Mouse (Mus musculus) liver, postnatal 0 days (tissue): ENCODE measurements at regions not wholly inside any gene's neighbourhood (a gene's known extent, or its start where the extent isn't known, plus 50 kb on each side); places are given as distances from the start of the nearest gene placed in this dataset.

Source experiments
- ATAC-seq: fragments of 200-750 bp; cut with Nextera tagmentation; 2 replicates; pipeline ENCODE4 v1.8.0; 2017; ENCODE audit warnings: mild to moderate bottlenecking, moderate library complexity
- DNase-seq: peaks from one replicate; pipeline ENCODE4 v3.0.0-alpha.2; 2016
- H3K27ac ChIP-seq: fragments of 300-500 bp; sonication (generic); 2 replicates; pipeline ENCODE4 v1.5.1; 2014; ENCODE audit warnings: antibody characterized with exemption, moderate library complexity, mild to moderate bottlenecking, low read depth
- H3K27me3 ChIP-seq: fragments of 300-500 bp; sonication (generic); 2 replicates; pipeline ENCODE4 v1.6.1; 2014; ENCODE audit warnings: low read length, control low read depth, mixed read lengths; ENCODE audit not compliant: insufficient read depth
- H3K36me3 ChIP-seq: fragments of 300-500 bp; sonication (generic); replicated peaks from 2 replicates; pipeline ENCODE4 v1.6.1; 2014; ENCODE audit warnings: mild to moderate bottlenecking, control low read depth, low read length, moderate library complexity, mixed read lengths; ENCODE audit not compliant: insufficient read depth
- H3K4me1 ChIP-seq: fragments of 300-500 bp; sonication (generic); 2 replicates; pipeline ENCODE4 v1.6.1; 2014; ENCODE audit warnings: antibody characterized with exemption, mild to moderate bottlenecking, control low read depth; ENCODE audit not compliant: insufficient read depth
- H3K4me2 ChIP-seq: fragments of 300-500 bp; sonication (generic); 2 replicates; pipeline ENCODE4 v1.6.1; 2014; ENCODE audit warnings: low read depth, mild to moderate bottlenecking, low read length, moderate library complexity, mixed read lengths
- H3K4me3 ChIP-seq: fragments of 300-500 bp; sonication (generic); 2 replicates; pipeline ENCODE4 v1.5.1; 2014; ENCODE audit warnings: low read depth, low read length
- H3K9ac ChIP-seq: fragments of 300-500 bp; sonication (generic); replicated peaks from 2 replicates; pipeline ENCODE4 v1.6.1; 2014; ENCODE audit warnings: mild to moderate bottlenecking, moderate library complexity
- H3K9me3 ChIP-seq: fragments of 300-500 bp; sonication (generic); 2 replicates; pipeline ENCODE4 v1.6.1; 2016; ENCODE audit warnings: mild to moderate bottlenecking, control low read depth, low read length, mixed read lengths
- CTCF ChIP-seq: sonication (generic); IDR thresholded peaks from 2 replicates; pipeline ENCODE4 v1.5.1; 2016; ENCODE audit warnings: antibody characterized with exemption, low read depth
- EP300 ChIP-seq: IDR thresholded peaks from 2 replicates; pipeline ENCODE4 v1.6.1; 2016; ENCODE audit warnings: antibody characterized with exemption, low read depth, mild to moderate bottlenecking
- WGBS: fragments of 180-500 bp; shearing (Covaris S2); extraction: QIAGEN DNeasy Blood & Tissue Kit; methylation state at CpG from one replicate; pipeline ENCODE4 v1.1.7; 2014; ENCODE audit not compliant: insufficient replicate concordance; 5-methylcytosine and 5-hydroxymethylcytosine counted together

GRCm38 (mm10) chr12:13706510-13706909 lies 437.6 kb downstream of the Nbas start:
- Histone ChIP-seq H3K27ac (no peak overlapping the region), H3K9me3 (no peaks in the 10 kb centered on the region), H3K4me2 (no peak overlapping the region), H3K27me3 (no peaks in the 10 kb centered on the region), H3K36me3 (no peaks in the 10 kb centered on the region), H3K4me3 (no peak overlapping the region), H3K4me1 (no peaks in the 10 kb centered on the region), H3K9ac (no peak overlapping the region)
- no peak for DNase-seq
- 79% methylated on average over 4 of the region's 4 CpGs for WGBS
- ATAC-seq: no peak
- TF ChIP-seq EP300: no peak
- TF ChIP-seq CTCF: no peak

DNA sequence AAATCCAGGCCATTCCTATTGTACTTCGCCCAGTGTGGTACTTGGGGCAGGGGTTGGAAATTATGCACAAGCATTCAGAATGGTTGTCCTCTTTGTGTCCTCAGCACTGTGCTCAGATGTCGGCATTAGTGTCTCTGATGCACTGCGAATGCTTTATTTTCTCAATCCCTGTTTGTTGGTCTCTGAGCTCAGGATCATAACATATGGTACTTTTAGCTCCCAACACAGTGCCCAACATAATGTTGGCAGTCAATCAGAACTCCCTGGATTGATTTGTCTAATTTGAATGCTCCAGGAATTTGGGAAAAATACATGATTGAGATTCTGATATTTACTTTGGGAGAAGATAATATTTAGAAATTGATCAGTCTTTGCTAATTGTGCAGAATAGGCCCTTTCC lies 434.7 kb downstream of the Nbas start:
- no peak for TF ChIP-seq CTCF
- no peak for TF ChIP-seq EP300
- no peak for DNase-seq
- 78% methylated on average over 3 of the region's 3 CpGs for WGBS
- no peaks in the 10 kb centered on the region for H3K9me3 ChIP-seq
- H3K27me3 ChIP-seq: no peaks in the 10 kb centered on the region
- H3K9ac ChIP-seq: no peak overlapping the region
- H3K4me1 ChIP-seq: no peaks in the 10 kb centered on the region
- H3K4me3 ChIP-seq: no peak overlapping the region
- no peak overlapping the region for H3K4me2 ChIP-seq
- H3K27ac ChIP-seq: no peak overlapping the region
- ATAC-seq: no peak
- H3K36me3 ChIP-seq: no peaks in the 10 kb centered on the region

- no peak for TF ChIP-seq EP300
- no peak for TF ChIP-seq CTCF
- ATAC-seq: no peak
- Histone ChIP-seq H3K9ac (no peak overlapping the region), H3K27me3 (no peaks in the 10 kb centered on the region), H3K4me1 (no peaks in the 10 kb centered on the region), H3K4me3 (no peak overlapping the region), H3K27ac (no peak overlapping the region), H3K36me3 (no peaks in the 10 kb centered on the region), H3K4me2 (no peak overlapping the region), H3K9me3 (no peaks in the 10 kb centered on the region)
- no peak for DNase-seq
- WGBS: 82% methylated on average over 2 of the region's 2 CpGs
Observed at GRCm38 (mm10) chr12:13699858-13700257, 430.9 kb downstream of the Nbas start.

- H3K27ac ChIP-seq: no peak overlapping the region
- TF ChIP-seq CTCF: no peak
- TF ChIP-seq EP300: no peak
- 50% methylated on average over 4 of the region's 4 CpGs for WGBS
- ATAC-seq (no peak), DNase-seq (no peak)
- H3K4me2 ChIP-seq: no peak overlapping the region
- no peaks in the 10 kb centered on the region for H3K9me3 ChIP-seq
- H3K9ac ChIP-seq: no peak overlapping the region
- H3K4me3 ChIP-seq: no peak overlapping the region
- H3K27me3 ChIP-seq: no peaks in the 10 kb centered on the region
- no peaks in the 10 kb centered on the region for H3K36me3 ChIP-seq
- no peaks in the 10 kb centered on the region for H3K4me1 ChIP-seq
Observed at GRCm38 (mm10) chr12:13698834-13699233, 429.9 kb downstream of the Nbas start.

DNA sequence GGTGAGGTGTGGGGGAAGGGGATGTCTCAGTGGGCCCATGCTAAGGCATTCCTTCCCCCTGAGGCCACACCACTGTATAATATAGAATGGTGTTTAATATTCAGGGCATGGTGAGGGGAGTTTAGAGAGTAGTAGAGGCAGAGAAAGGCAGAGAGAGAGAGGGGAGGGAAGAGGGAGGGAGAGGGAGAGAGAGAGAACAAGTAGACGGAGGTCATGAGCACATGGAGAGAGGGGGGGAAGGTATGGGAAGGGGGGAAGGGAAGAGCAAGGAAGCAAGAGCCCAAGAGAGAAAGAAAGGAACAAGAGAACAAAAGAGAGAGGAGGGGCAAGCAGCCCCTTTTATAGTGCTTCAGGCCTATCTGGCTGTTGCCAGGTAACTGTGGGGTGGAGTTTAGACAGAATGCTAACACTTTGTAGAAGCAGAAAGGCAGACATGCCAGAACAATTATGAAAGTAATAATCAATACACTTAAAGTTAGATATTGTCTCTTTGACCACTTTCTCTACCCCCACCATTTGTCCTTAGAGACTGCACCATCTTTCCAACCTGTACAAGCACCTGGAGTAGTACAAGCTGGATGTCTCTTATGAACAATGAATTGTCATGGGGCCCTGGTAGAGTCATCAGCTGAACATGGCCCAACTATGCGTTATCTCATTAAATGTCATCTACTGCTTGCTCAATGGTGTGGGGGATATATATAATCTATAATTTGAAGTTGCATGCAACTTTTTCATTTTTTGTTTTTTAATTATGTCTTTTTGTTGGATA lies 422.6 kb downstream of the Nbas start:
- H3K9me3 ChIP-seq: no peaks in the 10 kb centered on the region
- no peak overlapping the region for H3K4me2 ChIP-seq
- no peak overlapping the region for H3K27ac ChIP-seq
- no peak for DNase-seq
- no peaks in the 10 kb centered on the region for H3K4me1 ChIP-seq
- H3K9ac ChIP-seq: no peak overlapping the region
- 77% methylated on average over 2 of the region's 2 CpGs for WGBS
- no peak for TF ChIP-seq EP300
- TF ChIP-seq CTCF: no peak
- no peak overlapping the region for H3K4me3 ChIP-seq
- no peaks in the 10 kb centered on the region for H3K27me3 ChIP-seq
- H3K36me3 ChIP-seq: no peaks in the 10 kb centered on the region
- no peak for ATAC-seq

- Histone ChIP-seq H3K27ac (no peak overlapping the region), H3K36me3 (no peaks in the 10 kb centered on the region), H3K4me2 (no peak overlapping the region), H3K4me3 (no peak overlapping the region), H3K9me3 (no peaks in the 10 kb centered on the region), H3K4me1 (no peaks in the 10 kb centered on the region), H3K9ac (no peak overlapping the region), H3K27me3 (no peaks in the 10 kb centered on the region)
- no peak for ATAC-seq
- TF ChIP-seq EP300: no peak
- TF ChIP-seq CTCF: no peak
- no peak for DNase-seq
- WGBS: 74% methylated on average over 1 of the region's 1 CpGs
Observed at GRCm38 (mm10) chr12:13677266-13677665, 408.3 kb downstream of the Nbas start.

- Histone ChIP-seq H3K36me3 (no peaks in the 10 kb centered on the region), H3K4me1 (no peaks in the 10 kb centered on the region), H3K9ac (no peak overlapping the region), H3K4me3 (no peak overlapping the region), H3K27ac (no peak overlapping the region), H3K9me3 (no peaks in the 10 kb centered on the region), H3K4me2 (no peak overlapping the region), H3K27me3 (no peaks in the 10 kb centered on the region)
- no peak for ATAC-seq
- no peak for TF ChIP-seq EP300
- TF ChIP-seq CTCF: no peak
- DNase-seq: no peak
Observed at GRCm38 (mm10) chr12:13669453-13669852, 400.5 kb downstream of the Nbas start.
